Mouse (Mus musculus): ENCODE data around the gene Camsap2. TPM values are rescaled to one million over a fixed set of nuclear protein-coding genes. Genes with fewer than 3 reads are reported as not detected.

The Camsap2 gene
- polyA plus RNA-seq, 2 experiments, result 15.0 to 17.2 TPM

DNA sequence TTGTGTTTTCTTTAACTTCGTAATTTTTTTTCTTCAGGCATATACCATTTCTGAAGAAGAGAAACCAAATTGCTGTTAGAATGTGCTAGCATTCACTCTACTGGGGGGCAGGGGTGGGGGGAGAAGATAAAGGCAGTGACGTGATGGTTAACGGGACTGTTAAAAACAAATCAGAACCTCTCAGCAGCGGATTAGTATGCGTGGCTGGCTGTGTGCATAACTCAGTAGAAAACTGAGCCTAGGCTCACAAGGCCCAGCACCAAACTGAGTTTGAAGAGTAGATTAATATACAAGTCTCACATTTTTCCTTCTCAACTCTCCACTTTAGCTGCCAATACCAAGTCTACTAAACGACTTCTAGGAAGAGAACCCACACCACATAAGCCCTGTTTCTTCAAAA, 17.1 kb upstream of the Camsap2 start:
- H3K4me3 ChIP-seq (replicated peaks; ENCODE audit: low read length), result no peak overlapping the region
- no peaks in the 10 kb centered on the region for H3K27me3 ChIP-seq (ENCODE audit: control insufficient read depth, insufficient read depth, low read length)
- DNase-seq (ENCODE audit: low spot score) (no peak), ATAC-seq (ENCODE audit: low FRiP score, low read depth) (no peak; the same call in 1 of the 2 replicates)
- no peaks in the 10 kb centered on the region for H3K36me3 ChIP-seq (ENCODE audit: control insufficient read depth, insufficient read depth, low read length)
- WGBS, result 47% methylated on average over 6 of the region's 6 CpGs
- H3K27ac ChIP-seq (replicated peaks; ENCODE audit: low read depth, low read length), result peak overlapping the region; percentile 3; the same call in 1 of the 2 replicates
- no peak for TF ChIP-seq POLR2A (IDR thresholded peaks at IDR 0.05; ENCODE audit: borderline replicate concordance, extremely low read depth, insufficient read depth, insufficient read length)
- no peak overlapping the region for H3K9ac ChIP-seq (ENCODE audit: low read depth, low read length, severe bottlenecking)
- no peak overlapping the region for H3K4me2 ChIP-seq (replicated peaks; ENCODE audit: low read depth, low read length, severe bottlenecking)
- H3K4me1 ChIP-seq (ENCODE audit: control insufficient read depth, insufficient read depth, low read length), result peaks cover 22% of the 10 kb centered on the region
- no peaks in the 10 kb centered on the region for H3K9me3 ChIP-seq (ENCODE audit: control insufficient read depth, low read length)

GRCm38 (mm10) chr1:136362567-136362966, 16.7 kb upstream of the Camsap2 start:
- H3K27ac ChIP-seq (replicated peaks; ENCODE audit: low read depth, low read length), result peak overlapping the region; percentile 3; the same call in 1 of the 2 replicates
- H3K27me3 ChIP-seq (ENCODE audit: control insufficient read depth, insufficient read depth, low read length), result no peaks in the 10 kb centered on the region
- no peak overlapping the region for H3K4me3 ChIP-seq (replicated peaks; ENCODE audit: low read length)
- no peaks in the 10 kb centered on the region for H3K9me3 ChIP-seq (ENCODE audit: control insufficient read depth, low read length)
- H3K4me2 ChIP-seq (replicated peaks; ENCODE audit: low read depth, low read length, severe bottlenecking), result peak overlapping the region; percentile 18; the same call in 1 of the 2 replicates
- ATAC-seq (ENCODE audit: low FRiP score, low read depth) (peak; percentile 62; the same call in 1 of the 2 replicates), DNase-seq (ENCODE audit: low spot score) (no peak)
- no peaks in the 10 kb centered on the region for H3K36me3 ChIP-seq (ENCODE audit: control insufficient read depth, insufficient read depth, low read length)
- TF ChIP-seq POLR2A (IDR thresholded peaks at IDR 0.05; ENCODE audit: borderline replicate concordance, extremely low read depth, insufficient read depth, insufficient read length), result no peak
- H3K9ac ChIP-seq (ENCODE audit: low read depth, low read length, severe bottlenecking), result no peak overlapping the region
- WGBS, result 43% methylated on average over 8 of the region's 8 CpGs
- H3K4me1 ChIP-seq (ENCODE audit: control insufficient read depth, insufficient read depth, low read length), result peaks cover 22% of the 10 kb centered on the region

GRCm38 (mm10) chr1:136361373-136361772, 15.5 kb upstream of the Camsap2 start:
- no peak overlapping the region for H3K4me3 ChIP-seq (replicated peaks; ENCODE audit: low read length)
- no peaks in the 10 kb centered on the region for H3K27me3 ChIP-seq (ENCODE audit: control insufficient read depth, insufficient read depth, low read length)
- DNase-seq (ENCODE audit: low spot score) (peak; percentile 56), ATAC-seq (ENCODE audit: low FRiP score, low read depth) (no peak)
- H3K4me2 ChIP-seq (replicated peaks; ENCODE audit: low read depth, low read length, severe bottlenecking), result no peak overlapping the region; the same call in 1 of the 2 replicates
- H3K36me3 ChIP-seq (ENCODE audit: control insufficient read depth, insufficient read depth, low read length), result no peaks in the 10 kb centered on the region
- H3K9ac ChIP-seq (ENCODE audit: low read depth, low read length, severe bottlenecking), result no peak overlapping the region
- no peak overlapping the region for H3K27ac ChIP-seq (replicated peaks; ENCODE audit: low read depth, low read length)
- no peak for TF ChIP-seq POLR2A (IDR thresholded peaks at IDR 0.05; ENCODE audit: borderline replicate concordance, extremely low read depth, insufficient read depth, insufficient read length)
- peaks cover 22% of the 10 kb centered on the region for H3K4me1 ChIP-seq (ENCODE audit: control insufficient read depth, insufficient read depth, low read length)
- no peaks in the 10 kb centered on the region for H3K9me3 ChIP-seq (ENCODE audit: control insufficient read depth, low read length)
- WGBS, result 53% methylated on average over 2 of the region's 2 CpGs

- Histone ChIP-seq H3K36me3 (ENCODE audit: control insufficient read depth, insufficient read depth, low read length) (no peaks in the 10 kb centered on the region), H3K4me3 (replicated peaks; ENCODE audit: low read length) (no peak overlapping the region), H3K27me3 (ENCODE audit: control insufficient read depth, insufficient read depth, low read length) (no peaks in the 10 kb centered on the region), H3K9me3 (ENCODE audit: control insufficient read depth, low read length) (no peaks in the 10 kb centered on the region), H3K4me2 (replicated peaks; ENCODE audit: low read depth, low read length, severe bottlenecking) (no peak overlapping the region), H3K4me1 (ENCODE audit: control insufficient read depth, insufficient read depth, low read length) (peaks cover 22% of the 10 kb centered on the region), H3K9ac (ENCODE audit: low read depth, low read length, severe bottlenecking) (no peak overlapping the region), H3K27ac (replicated peaks; ENCODE audit: low read depth, low read length) (no peak overlapping the region)
- ATAC-seq (ENCODE audit: low FRiP score, low read depth) (no peak), DNase-seq (ENCODE audit: low spot score) (no peak)
- no peak for TF ChIP-seq POLR2A (IDR thresholded peaks at IDR 0.05; ENCODE audit: borderline replicate concordance, extremely low read depth, insufficient read depth, insufficient read length)
- 63% methylated on average over 6 of the region's 6 CpGs for WGBS
Observed at GRCm38 (mm10) chr1:136360909-136361308, 15.0 kb upstream of the Camsap2 start.

- ATAC-seq (ENCODE audit: low FRiP score, low read depth) (no peak), DNase-seq (ENCODE audit: low spot score) (no peak)
- H3K36me3 ChIP-seq (ENCODE audit: control insufficient read depth, insufficient read depth, low read length), result no peaks in the 10 kb centered on the region
- no peak overlapping the region for H3K4me2 ChIP-seq (replicated peaks; ENCODE audit: low read depth, low read length, severe bottlenecking)
- peaks cover 22% of the 10 kb centered on the region for H3K4me1 ChIP-seq (ENCODE audit: control insufficient read depth, insufficient read depth, low read length)
- no peak for TF ChIP-seq POLR2A (IDR thresholded peaks at IDR 0.05; ENCODE audit: borderline replicate concordance, extremely low read depth, insufficient read depth, insufficient read length)
- no peak overlapping the region for H3K27ac ChIP-seq (replicated peaks; ENCODE audit: low read depth, low read length)
- H3K4me3 ChIP-seq (replicated peaks; ENCODE audit: low read length), result no peak overlapping the region
- no peak overlapping the region for H3K9ac ChIP-seq (ENCODE audit: low read depth, low read length, severe bottlenecking)
- no peaks in the 10 kb centered on the region for H3K9me3 ChIP-seq (ENCODE audit: control insufficient read depth, low read length)
- no peaks in the 10 kb centered on the region for H3K27me3 ChIP-seq (ENCODE audit: control insufficient read depth, insufficient read depth, low read length)
- 66% methylated on average over 7 of the region's 7 CpGs for WGBS
Observed at GRCm38 (mm10) chr1:136358841-136359360, 13.0 kb upstream of the Camsap2 start.
